Mouse (Mus musculus): Measurements from ENCODE around the gene Trim11. TPM values are rescaled to one million over a fixed set of nuclear protein-coding genes. Genes with fewer than 3 reads are reported as not detected.
A peak's percentile ranks its signal among the peaks of the same experiment; 100 is the strongest.

Gene Trim11
- polyA plus RNA-seq, 1 experiment: 22.6 TPM

- Histone ChIP-seq H3K4me3 (ENCODE audit: insufficient read depth, low read length) (peak overlapping the region; percentile 97), H3K4me1 (ENCODE audit: control insufficient read depth, insufficient read depth, low read length) (peaks cover 28% of the 10 kb centered on the region), H3K27ac (ENCODE audit: insufficient read depth, low read depth, low read length) (peak overlapping the region; percentile 66)
- no peak for TF ChIP-seq CTCF (IDR thresholded peaks at IDR 0.05; ENCODE audit: low read depth, low read length)
- TF ChIP-seq POLR2A (IDR thresholded peaks at IDR 0.05; ENCODE audit: borderline replicate concordance, low read depth, low read length): no peak
Observed at GRCm38 (mm10) chr11:58978706-58979030, 775 bp downstream of the Trim11 start.

- H3K4me1 ChIP-seq (ENCODE audit: control insufficient read depth, insufficient read depth, low read length): peaks cover 28% of the 10 kb centered on the region
- TF ChIP-seq POLR2A (IDR thresholded peaks at IDR 0.05; ENCODE audit: borderline replicate concordance, low read depth, low read length) (no peak), CTCF (IDR thresholded peaks at IDR 0.05; ENCODE audit: low read depth, low read length) (no peak)
- peak overlapping the region; percentile 97 for H3K4me3 ChIP-seq (ENCODE audit: insufficient read depth, low read length)
- peak overlapping the region; percentile 66 for H3K27ac ChIP-seq (ENCODE audit: insufficient read depth, low read depth, low read length)
Observed at GRCm38 (mm10) chr11:58979183-58979582, 1.3 kb downstream of the Trim11 start.

- H3K27ac ChIP-seq (ENCODE audit: insufficient read depth, low read depth, low read length): peak overlapping the region; percentile 66
- TF ChIP-seq CTCF (IDR thresholded peaks at IDR 0.05; ENCODE audit: low read depth, low read length) (no peak), POLR2A (IDR thresholded peaks at IDR 0.05; ENCODE audit: borderline replicate concordance, low read depth, low read length) (no peak)
- H3K4me1 ChIP-seq (ENCODE audit: control insufficient read depth, insufficient read depth, low read length): peaks cover 28% of the 10 kb centered on the region
- H3K4me3 ChIP-seq (ENCODE audit: insufficient read depth, low read length): peak overlapping the region; percentile 97
Observed at GRCm38 (mm10) chr11:58979661-58980060, 1.8 kb downstream of the Trim11 start.

- H3K4me3 ChIP-seq (ENCODE audit: insufficient read depth, low read length): peak overlapping the region; percentile 97
- H3K27ac ChIP-seq (ENCODE audit: insufficient read depth, low read depth, low read length): 0 out of 2 replicates have a peak overlapping the region, but pooled peaks have one; percentile 3
- no peak; the same call in 1 of the 2 replicates for TF ChIP-seq CTCF (IDR thresholded peaks at IDR 0.05; ENCODE audit: low read depth, low read length)
- H3K4me1 ChIP-seq (ENCODE audit: control insufficient read depth, insufficient read depth, low read length): peaks cover 28% of the 10 kb centered on the region
Observed at GRCm38 (mm10) chr11:58980381-58980990, 2.6 kb downstream of the Trim11 start.

GRCm38 (mm10) chr11:58981541-58982447 is 3.9 kb downstream of the Trim11 start:
- Histone ChIP-seq H3K4me3 (ENCODE audit: insufficient read depth, low read length) (peak overlapping the region; percentile 10), H3K27ac (ENCODE audit: insufficient read depth, low read depth, low read length) (peak overlapping the region; percentile 55)
- TF ChIP-seq POLR2A (IDR thresholded peaks at IDR 0.05; ENCODE audit: borderline replicate concordance, low read depth, low read length): no peak
- peak; percentile 50 for TF ChIP-seq CTCF (IDR thresholded peaks at IDR 0.05; ENCODE audit: low read depth, low read length)

GRCm38 (mm10) chr11:58982471-58983097 is 4.7 kb downstream of the Trim11 start:
- Histone ChIP-seq H3K4me1 (ENCODE audit: control insufficient read depth, insufficient read depth, low read length) (peaks cover 26% of the 10 kb centered on the region), H3K27ac (ENCODE audit: insufficient read depth, low read depth, low read length) (peak overlapping the region; percentile 55), H3K4me3 (ENCODE audit: insufficient read depth, low read length) (peak overlapping the region; percentile 10; the same call in 1 of the 2 replicates)
- no peak for TF ChIP-seq POLR2A (IDR thresholded peaks at IDR 0.05; ENCODE audit: borderline replicate concordance, low read depth, low read length)
- no peak for TF ChIP-seq CTCF (IDR thresholded peaks at IDR 0.05; ENCODE audit: low read depth, low read length)

More at GRCm38 (mm10) chr11:58981541-58982447, 3.9 kb downstream of the Trim11 start:
- peaks cover 26% of the 10 kb centered on the region for H3K4me1 ChIP-seq (ENCODE audit: control insufficient read depth, insufficient read depth, low read length)

- H3K27ac ChIP-seq (ENCODE audit: insufficient read depth, low read depth, low read length): no peak overlapping the region
- no peak for TF ChIP-seq CTCF (IDR thresholded peaks at IDR 0.05; ENCODE audit: low read depth, low read length)
- no peak for TF ChIP-seq POLR2A (IDR thresholded peaks at IDR 0.05; ENCODE audit: borderline replicate concordance, low read depth, low read length)
- peaks cover 26% of the 10 kb centered on the region for H3K4me1 ChIP-seq (ENCODE audit: control insufficient read depth, insufficient read depth, low read length)
- H3K4me3 ChIP-seq (ENCODE audit: insufficient read depth, low read length): no peak overlapping the region
Observed at GRCm38 (mm10) chr11:58983691-58984341, 5.9 kb downstream of the Trim11 start.

GRCm38 (mm10) chr11:58984657-58985056 is 6.8 kb downstream of the Trim11 start:
- peaks cover 26% of the 10 kb centered on the region for H3K4me1 ChIP-seq (ENCODE audit: control insufficient read depth, insufficient read depth, low read length)

GRCm38 (mm10) chr11:58985299-58985917 is 7.5 kb downstream of the Trim11 start:
- no peak overlapping the region for H3K4me3 ChIP-seq (ENCODE audit: insufficient read depth, low read length)
- H3K4me1 ChIP-seq (ENCODE audit: control insufficient read depth, insufficient read depth, low read length): peaks cover 23% of the 10 kb centered on the region
- TF ChIP-seq CTCF (IDR thresholded peaks at IDR 0.05; ENCODE audit: low read depth, low read length) (no peak), POLR2A (IDR thresholded peaks at IDR 0.05; ENCODE audit: borderline replicate concordance, low read depth, low read length) (no peak)
- no peak overlapping the region for H3K27ac ChIP-seq (ENCODE audit: insufficient read depth, low read depth, low read length)

More at GRCm38 (mm10) chr11:58984657-58985056, 6.8 kb downstream of the Trim11 start:
- Histone ChIP-seq H3K27ac (ENCODE audit: insufficient read depth, low read depth, low read length) (no peak overlapping the region), H3K4me3 (ENCODE audit: insufficient read depth, low read length) (no peak overlapping the region)
- TF ChIP-seq POLR2A (IDR thresholded peaks at IDR 0.05; ENCODE audit: borderline replicate concordance, low read depth, low read length) (no peak), CTCF (IDR thresholded peaks at IDR 0.05; ENCODE audit: low read depth, low read length) (no peak)
